Mouse (Mus musculus) gastrocnemius, adult 18-20 months (tissue): ENCODE measurements around the gene Rps3a1. TPM values are rescaled to one million over a fixed set of nuclear protein-coding genes. Genes with fewer than 3 reads are reported as not detected.

Source experiments
- DNase-seq: peaks from one replicate; pipeline ENCODE4 v3.0.0; 2021; ENCODE audit warnings: low spot score
- long read RNA-seq, 2 experiments: library from polyadenylated mRNA; stranded (forward); transcript quantifications; one replicate each; pipeline ENCODE4 v2.0.0; 2021
- total RNA-seq, 2 experiments: library from RNA; stranded (reverse); gene quantifications; 2 replicates each; pipeline ENCODE4 v1.2.3; 2021

The Rps3a1 gene
- total RNA-seq, result 100 to 1,000 TPM; 426 to 436 TPM
- long read RNA-seq, experiment 1, transcript Rps3a1-201 (6 exons, 977 nt), result major isoform, 198 of 221 reads
- long read RNA-seq, experiment 1, partial matches to known transcripts, result 22 of 221 reads
- long read RNA-seq, experiment 1, other reads (novel, unspliced or antisense), result 1 of 221 reads
- long read RNA-seq, experiment 2, transcript Rps3a1-201 (6 exons, 977 nt), result major isoform, 180 of 216 reads
- long read RNA-seq, experiment 2, partial matches to known transcripts, result 36 of 216 reads
- long read RNA-seq, experiment 2, other reads (novel, unspliced or antisense), result 0 of 216 reads

GRCm38 (mm10) chr3:86142263-86142933, at the start of gene Rps3a1:
Gene Rps3a1, minus strand, starts transcription at chr3:86142702.
- DNase-seq, result peak; percentile 98

DNA sequence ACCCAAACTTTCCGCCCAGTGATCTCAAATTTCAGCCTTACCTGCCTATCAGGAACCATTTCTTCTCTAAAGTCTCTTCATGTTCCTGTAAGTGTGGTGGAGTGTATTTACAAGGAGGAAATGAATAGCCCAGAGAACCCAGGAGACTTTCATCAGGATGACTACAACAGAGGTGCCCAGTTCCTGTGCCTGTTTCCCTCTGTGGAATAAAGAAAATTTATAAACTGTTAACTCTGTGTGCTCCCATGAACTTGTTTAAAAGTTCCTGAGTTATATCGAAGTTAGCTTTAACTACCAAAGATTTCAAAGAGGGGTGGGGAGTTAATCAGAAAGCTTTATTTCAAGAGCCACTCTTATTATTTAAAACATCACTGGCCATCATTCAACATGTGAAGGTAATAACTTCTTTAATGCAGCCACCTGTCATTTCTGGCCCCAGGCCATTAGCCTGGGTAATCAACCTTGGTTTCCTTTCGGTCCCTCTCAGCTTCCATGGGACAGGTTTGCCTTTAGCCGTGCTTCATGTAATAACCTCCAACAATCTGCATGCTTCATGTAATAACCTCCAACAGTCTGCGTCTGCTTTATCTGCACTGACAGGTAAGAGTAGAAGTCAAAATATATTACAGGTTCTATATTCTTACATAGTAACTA, 45.4 kb upstream of the Rps3a1 start:
- DNase-seq, result no peak

GRCm38 (mm10) chr3:86184546-86184945, 42.0 kb upstream of the Rps3a1 start:
- no peak for DNase-seq

DNA sequence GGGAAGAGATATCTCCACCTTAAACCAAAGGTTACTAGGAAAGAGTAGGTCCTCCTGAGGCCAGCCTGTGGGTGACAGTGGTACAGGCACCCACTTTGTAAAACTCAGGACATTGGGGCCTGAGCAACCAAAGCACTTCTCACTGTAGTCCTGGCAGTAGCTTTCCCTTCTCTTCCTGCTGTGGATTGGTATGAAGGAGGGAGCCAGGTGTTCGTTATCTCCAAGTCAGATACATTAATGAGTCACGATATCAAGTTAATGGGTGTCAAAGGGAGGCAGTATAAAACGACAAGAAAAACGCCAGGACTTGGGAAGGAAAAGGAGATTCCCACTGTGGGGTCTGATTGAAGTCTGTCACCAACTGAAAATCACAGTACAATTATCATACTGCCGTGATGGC, 38.6 kb upstream of the Rps3a1 start:
- no peak for DNase-seq

DNA sequence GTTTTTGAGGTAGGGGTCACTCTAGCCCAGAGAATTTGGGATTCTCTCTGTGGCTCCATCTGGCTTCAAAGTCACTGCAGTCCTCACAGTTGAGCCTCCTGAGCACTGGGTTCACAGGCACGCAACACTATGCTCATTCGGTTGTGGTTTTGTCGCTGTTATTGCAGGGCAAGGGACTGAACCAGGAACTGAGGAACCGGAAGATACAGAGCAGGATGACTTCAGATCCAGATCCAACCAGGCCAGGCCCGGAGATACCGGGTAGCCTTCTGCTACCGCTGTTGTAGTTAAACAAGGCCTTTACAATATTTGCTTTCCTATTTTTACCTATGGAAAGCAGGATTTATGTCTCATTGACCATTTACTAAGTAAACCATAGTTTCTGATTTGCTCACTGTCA, 37.2 kb upstream of the Rps3a1 start:
- no peak for DNase-seq

GRCm38 (mm10) chr3:86168841-86169425, 26.4 kb upstream of the Rps3a1 start:
- DNase-seq, result no peak

DNA sequence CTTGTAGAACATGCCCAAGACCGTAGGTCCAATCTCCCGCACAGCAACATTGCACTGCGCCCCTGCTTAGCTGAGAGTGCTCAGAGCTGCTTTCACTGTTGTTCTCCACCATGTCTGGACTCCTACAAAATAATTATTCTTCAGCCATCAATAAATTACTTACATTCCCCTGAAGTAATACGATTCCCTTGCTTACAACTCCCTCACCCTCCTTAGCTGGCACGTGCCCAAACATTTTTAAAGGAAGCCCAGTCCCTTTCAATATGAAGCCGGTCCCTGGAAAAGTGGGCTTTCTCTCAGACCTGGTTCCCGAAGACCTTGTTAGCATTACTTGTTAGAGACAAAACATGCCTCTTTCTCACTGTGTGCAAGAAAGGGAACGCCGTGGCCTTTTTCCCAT, 7.0 kb upstream of the Rps3a1 start:
- no peak for DNase-seq

DNA sequence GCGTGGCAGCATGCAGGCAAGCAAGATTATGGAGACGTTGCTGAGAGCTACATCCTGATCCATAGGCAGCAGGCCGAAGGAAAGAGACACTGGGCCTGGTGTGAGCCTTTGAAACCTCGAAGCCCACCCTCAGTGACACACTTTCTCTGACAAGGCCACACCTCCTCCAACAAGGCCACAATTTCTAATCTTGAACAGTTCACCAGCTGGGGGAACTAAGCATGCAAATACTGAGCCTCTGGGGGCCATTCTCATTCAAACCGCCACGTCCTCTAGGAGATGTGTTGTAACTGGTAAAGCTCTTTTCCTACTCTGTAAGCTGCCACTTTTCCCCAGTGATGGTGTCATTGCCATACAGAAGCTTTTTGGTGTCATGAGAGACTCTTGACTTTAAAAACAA, 6.6 kb upstream of the Rps3a1 start:
- DNase-seq, result no peak

DNA sequence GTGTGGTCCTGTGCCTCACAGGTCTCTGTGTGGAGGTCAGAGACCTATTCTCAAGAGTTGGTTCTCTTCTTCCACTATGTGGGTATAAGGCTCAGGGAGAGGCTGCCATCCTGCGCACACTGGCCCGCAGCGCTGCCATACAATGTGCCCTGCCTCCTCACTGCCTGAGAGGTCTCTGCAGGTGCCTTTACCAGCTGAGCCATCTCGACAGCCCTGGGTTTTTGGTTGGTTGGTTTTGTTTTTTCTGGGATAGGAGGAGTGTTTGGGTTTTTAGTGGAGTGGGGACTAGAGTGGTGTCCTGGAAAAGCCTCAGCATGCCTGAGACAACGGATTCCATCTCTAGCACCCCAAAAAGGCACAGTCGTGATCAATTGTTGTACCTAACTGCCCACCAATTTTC, 841 bp upstream of the Rps3a1 start:
- no peak for DNase-seq

DNA sequence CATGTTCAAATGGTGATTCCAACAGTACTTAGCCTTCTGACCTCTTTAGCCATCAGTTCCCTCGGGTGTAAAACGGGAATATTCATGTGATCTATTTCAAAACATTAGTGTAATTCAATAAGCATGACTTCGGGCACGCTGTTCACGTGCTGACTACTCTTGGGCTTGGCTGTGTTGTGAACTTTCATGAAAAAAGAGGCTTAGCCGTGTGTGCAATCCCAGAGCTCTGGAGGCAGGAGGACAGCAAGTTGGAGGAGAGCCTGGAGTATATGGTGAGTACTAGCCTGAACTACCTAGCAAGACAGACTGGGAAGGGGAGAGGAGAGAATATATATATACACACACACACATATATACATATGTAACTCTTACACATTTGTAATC, 424 bp upstream of the Rps3a1 start:
- peak; percentile 8 for DNase-seq

DNA sequence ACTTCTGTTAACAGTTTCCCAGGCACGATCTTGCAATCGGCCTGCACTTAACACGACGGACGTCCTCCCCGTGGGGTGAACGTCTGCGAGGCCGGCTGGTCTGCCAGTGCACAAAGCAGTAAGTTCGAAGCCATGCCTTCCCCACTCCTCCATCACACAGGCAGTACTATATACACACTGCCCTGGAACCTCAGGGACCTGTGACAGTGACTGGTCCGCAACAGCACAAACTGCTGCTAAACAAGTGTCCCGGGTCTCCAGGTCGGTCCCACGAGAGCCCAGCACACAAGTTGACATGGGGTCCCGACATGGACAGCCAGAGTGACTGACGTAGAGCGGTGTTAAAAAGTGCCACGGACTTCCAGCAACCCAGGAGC, 628 bp downstream of the Rps3a1 start:
- DNase-seq, result no peak

DNA sequence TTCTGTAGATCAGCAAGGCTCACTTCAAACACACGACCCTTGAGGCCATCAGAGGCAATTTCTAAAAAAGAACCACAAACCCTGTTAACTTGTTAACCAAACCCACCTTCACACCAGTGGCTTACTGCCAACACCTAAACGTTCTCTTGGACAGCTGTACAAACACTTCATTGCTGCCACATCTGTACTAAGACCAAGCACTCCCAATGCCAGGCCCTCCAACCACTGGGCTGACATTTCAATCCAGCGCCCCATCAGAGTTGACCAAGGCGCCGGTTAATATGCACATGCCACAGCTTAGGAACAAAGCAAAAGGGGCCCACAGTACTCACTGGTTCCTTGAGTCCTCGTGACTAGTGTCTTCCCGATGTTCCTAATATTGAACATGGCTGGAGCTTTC, 1.1 kb downstream of the Rps3a1 start:
- DNase-seq, result no peak

GRCm38 (mm10) chr3:86139660-86140059, 2.8 kb downstream of the Rps3a1 start:
- DNase-seq, result no peak

DNA sequence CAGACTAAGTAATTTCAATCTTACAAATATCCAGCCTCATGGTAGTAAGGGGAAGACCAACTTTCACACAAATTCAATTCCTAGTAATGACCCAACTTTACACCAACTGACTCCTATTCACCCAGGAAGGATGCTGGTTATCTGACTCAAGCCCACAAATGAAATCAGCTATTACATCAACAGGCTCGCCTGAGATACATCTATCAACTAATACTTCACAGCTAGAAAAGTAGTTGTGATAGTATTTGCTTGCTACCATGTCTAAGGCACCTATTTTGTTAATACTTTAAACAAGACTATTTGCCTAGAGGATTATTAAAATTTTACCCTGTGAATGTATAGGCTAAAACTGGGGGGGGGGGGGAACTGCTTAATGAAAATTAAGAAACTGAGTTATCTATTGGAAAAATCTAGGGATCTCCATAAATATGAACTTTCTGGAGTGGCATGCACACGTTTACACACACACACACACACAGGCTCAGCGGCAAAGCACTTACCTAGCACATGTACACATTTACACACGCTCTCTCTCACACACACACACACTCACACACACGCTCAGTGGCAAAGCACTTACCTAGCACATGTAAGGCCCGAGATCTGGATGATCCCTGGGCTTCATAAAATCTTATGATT, 5.4 kb downstream of the Rps3a1 start:
- no peak for DNase-seq

DNA sequence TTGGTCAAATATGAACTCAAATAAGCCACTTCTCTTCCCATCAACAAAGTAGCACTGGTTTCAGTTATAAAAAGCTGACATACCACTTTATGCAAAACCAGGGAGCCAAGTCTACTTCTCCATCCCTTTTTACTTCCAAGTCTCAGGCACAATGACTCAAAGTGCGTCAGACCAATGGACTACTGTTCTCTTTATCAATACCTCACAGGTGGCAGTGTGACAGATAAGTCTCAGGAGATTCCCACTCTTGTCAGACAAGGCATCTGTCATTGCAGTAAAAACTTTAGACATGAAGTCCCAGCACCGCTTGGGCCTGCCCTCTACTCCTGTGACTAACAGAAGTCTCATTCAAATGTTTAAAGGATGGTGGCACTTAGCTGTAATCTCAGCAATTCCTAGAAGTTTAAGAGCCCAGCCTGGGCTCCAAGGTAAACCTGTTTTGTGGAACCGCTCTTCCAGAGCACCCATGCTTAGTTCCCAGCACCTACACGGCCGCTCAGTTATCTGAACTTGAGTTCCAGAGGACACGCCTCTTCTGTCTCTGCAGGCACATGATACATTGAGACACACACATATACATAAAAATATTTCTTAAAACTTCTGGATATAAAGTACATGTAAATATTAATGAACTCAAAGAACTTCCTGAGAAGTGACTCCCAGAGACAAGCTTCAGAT, 6.5 kb downstream of the Rps3a1 start:
- DNase-seq, result no peak

DNA sequence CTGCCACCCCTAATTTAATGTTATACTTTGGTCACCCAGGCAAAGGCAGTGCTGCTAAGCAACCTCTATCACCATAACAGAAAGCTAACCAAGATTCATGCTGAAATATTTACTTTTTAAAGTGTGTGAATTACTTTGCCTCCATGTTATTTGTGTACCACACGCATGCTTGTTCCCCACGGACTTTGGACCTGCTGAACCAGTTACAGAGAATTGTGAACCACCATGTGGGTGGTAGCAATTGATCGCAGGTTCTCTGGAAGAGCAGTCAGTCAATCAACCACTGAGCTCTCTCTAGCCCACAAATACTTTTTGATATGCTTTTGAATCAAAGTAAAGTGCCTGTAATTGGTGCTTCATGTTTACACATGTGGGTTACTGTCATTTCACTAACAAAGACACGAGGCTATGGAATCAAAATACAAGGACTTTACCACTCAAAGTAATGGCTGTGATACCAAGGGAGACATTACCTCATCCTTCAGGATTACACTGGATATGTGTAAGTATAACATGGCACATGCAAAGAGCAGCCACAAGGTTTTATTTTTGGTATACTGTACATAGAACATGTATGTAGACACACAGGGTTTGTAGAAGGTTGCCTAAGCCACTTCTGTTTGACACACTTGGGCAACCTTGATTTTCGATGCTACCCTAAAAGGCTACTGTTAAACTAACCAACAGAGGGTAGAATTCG, 7.4 kb downstream of the Rps3a1 start:
- DNase-seq, result no peak

- DNase-seq, result peak; percentile 67
These were observed 12.7 kb downstream of the Rps3a1 start for GRCm38 (mm10) chr3:86129757-86130156.

DNA sequence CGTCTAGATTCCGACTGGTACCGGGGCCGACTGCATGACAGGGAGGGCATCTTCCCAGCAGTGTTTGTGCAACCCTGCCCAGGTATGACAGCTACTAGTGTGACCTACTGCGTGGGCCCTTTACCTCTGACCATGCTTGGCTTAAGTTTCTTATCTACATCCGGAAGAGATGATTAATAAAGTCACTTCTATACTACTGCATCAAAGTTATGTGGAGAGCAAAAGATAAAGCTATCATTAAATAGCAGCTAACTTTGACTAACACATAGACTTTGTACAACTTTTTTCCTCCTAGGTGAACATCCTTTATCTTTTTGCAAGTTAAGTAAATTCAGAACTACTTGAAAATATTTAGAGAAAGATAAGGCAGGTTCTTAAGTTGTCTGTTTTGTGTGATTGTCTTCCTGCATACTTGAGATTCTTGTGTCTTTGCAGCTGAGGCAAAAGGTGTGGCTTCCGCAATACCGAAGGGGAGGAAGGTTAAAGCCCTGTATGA, 19.2 kb downstream of the Rps3a1 start:
- no peak for DNase-seq

- DNase-seq, result no peak
These were observed 20.3 kb downstream of the Rps3a1 start for GRCm38 (mm10) chr3:86122156-86122555.

DNA sequence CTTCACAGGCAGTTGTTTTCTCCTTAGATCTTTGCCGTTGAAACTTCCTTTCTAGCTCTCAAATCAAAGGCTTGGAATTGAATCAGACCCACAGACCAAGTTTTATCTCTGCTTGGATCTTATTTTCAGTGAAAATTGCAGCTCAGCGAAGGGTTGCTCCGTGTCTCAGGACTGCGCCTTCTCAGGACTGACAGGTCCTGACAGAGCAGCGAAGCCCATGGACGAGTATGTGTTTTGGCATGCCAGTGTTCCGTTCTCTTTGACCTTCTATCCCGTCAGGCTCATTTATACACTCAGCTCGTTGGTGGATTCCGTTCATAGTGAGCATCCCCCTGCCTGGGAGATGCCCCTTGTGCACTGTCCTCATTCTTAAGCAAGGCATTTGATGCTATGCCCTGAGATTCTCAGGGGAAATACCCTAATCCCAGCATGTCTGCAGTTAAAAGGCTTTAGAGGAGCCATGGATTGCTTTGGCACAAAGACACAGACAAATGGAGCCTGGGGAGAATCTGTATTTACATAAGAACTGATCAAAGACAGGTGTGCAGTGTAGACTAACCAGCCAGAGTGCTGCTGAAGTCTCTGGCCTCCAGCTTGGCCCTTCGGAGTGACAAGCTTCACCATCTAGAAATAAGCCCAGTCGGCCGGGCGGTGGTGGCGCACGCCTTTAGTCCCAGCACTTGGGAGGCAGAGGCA, 23.1 kb downstream of the Rps3a1 start:
- DNase-seq, result no peak
